Mouse (Mus musculus) thymus, postnatal 14 days (tissue): Measurements from ENCODE around the gene Sytl3.

ENCODE experiments used
- DNase-seq: peaks from one replicate; pipeline ENCODE4 v3.0.0; 2021

The Sytl3 gene

DNA sequence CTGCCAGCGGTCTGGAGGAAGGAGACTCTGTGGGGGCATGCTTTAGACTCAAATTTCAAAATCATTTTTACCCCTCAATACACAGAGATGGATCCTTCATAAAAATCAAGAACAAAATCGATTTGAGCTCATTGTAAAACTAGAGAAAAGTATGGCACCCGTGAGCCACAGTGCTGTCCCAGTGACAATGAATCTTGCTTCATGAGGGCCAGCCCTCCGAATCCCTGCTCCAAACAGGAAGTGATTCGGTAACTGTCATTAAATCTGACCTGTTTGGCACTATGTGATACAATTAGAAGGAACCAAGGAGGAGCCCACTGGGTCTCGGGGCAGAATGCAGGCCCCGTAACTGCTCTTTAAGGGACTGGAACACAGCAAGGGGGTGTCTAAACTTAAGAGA lies 79.9 kb downstream of the Sytl3 start:
- no peak for DNase-seq

DNA sequence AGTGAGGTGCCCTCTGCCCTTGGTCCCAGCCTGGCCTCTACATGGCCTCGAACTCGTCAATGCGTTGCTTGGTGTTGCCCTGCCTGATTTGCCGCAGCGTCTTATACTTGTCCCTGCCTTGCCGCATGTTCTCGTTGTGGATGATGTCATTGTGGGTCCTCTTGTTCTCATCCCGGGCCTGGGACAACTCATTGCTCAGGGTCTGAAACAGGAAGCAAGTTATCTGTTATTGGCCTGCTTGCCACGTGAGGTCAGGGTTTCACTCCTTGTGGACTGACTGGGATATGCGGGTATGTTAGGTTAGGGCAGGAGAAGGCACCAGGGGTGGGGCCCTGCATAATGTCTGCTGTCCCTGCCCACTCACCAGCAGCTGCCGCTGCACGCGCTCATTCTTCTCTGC lies 80.4 kb downstream of the Sytl3 start:
- DNase-seq = peak; percentile 4

DNA sequence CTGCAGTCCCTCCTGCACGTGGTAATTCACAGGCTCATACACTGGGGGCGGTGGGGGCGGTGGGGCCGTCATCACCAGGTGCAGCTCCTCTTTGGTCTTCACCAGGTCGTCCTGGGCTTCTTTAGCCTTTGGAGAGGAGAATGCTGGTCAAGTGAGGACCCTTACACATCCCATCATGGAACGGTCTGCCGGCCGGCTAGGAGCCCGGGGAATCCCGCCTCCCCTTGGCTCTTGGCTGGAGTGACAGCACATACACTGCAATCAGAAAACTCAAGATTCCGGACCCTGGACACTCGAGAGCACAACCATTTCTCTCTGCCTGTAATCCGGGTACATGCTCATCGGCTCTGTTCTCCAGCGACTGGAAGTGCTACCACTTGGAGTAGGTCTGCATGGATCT lies 80.9 kb downstream of the Sytl3 start:
- peak; percentile 8 for DNase-seq

DNA sequence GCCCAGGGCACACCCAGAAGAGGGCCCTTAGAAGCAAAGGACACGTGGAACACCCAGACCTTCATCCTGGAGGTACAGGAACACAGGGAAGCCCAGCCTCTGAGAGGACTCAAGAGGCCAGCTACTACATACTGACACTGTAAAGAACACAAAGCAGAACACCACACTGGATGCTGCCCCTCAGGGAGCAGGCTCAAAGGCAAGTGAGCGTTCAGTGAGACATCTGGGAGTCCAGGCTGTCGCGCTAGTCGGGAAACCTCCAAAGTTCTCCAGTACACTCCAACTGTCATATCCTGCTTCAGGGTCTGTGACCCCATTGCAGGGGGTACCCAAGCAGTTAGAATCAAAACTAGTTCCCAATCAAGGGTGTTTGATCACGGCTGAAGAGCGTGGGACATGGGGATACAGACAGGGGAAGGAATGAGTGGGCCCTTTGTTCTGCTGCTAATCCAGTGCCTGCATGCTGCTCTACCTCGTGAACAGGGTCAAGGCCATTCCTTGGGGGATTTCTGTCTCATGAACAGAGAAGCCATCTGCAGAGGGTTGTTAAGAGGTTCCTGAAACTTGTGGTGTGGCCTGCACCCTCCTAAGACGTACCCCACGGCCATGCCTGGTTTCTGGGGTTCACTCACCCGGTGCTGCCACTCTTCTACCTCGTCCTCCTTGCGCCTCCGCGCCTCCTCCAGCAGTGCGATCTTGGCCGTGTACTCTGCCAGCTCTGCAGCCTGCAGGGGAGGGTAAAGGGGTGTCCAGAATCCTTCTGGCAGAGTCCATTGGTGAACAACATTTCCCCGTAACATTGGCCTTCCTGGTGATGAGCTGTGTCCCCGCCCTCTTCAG lies 81.7 kb downstream of the Sytl3 start:
- DNase-seq = peak; percentile 16

DNA sequence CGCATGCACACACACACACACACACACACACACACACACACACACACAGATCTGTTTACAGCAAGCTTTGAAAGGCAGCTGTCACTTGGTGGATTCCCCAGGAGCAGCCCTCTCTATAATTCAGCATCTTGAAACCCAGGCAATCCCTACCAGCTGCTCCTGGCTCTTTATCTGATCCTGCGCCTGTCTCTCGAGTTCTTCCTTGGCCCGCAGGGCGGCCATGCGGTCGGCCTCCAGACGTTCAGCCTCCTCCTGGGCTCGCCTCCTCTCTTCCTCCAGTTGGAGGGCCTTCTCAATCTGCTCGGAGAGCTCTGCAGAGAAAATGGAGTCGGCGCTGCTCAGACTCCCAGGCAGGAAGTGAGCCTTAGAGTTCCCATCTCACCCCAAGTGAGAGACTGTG lies 82.4 kb downstream of the Sytl3 start:
- peak; percentile 4 for DNase-seq

DNA sequence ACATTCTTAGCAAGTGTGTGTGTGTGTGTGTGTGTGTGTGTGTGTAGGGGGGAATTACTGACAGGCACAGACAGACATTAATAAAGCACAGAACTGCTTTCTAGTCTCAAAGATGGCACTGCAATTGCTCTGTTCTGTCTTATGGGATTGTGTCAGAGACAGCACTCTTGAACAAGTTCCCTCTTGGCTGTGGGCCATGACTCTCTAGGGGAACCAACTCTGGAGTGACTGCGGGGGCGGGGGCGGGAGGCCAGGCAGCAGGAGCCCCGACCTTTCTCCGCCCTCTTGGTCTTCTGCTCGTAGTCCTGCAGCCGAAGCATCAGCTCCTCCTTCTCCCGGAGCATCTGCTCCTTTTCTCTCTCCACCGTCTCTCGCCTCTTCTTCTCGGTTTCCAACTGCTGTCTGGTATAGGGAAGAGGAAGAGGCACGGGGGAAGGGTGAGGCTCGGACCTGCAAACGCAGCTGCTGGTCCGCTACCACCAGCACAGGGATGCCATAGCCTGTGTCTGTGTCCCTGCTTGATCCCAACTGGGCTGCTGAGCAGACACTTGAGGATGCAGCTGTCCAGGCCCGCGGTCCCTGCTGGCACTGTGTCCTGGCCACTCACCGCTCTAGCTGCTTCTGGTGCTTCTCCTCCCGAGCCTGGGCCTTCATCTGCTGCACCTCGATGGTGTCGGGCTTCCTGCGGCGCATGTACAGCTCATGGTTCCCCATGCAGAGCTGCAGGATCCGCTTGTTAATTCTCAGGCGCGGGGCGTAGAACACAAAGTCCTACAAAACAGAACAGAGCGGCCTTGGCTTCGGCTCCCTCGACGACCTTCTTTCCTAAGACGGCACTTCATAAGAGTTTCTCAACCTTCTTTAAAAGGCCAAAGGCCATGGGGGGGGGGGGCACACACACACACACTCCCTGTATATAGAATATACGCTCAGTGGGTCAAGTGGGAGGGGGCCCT lies 83.5 kb downstream of the Sytl3 start:
- DNase-seq = no peak

DNA sequence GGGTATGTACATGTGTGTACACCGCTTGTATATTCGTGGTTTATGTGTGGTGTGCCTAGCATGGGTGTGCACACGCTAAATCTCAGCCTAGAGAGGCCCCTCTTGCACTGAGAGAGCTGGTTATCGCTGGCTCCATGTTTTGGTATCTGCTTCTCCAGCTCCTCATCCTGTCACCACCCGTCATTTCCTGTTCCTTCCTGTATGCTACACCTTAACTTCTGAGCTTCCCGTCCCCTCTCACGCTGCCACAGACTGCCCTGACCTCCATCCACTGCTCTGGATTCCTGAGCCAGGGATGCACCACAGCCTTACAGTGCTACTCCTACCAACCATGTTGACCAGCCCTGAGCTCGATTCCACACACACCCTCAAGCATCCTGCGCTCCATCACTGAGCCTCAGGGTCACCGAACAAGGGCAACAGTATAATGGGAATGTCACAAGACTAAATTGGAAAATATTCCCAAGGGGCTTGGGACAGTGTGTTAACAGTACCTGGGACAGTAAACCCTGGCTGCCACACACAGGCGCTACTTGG lies 84.2 kb downstream of the Sytl3 start:
- DNase-seq = peak; percentile 46

DNA sequence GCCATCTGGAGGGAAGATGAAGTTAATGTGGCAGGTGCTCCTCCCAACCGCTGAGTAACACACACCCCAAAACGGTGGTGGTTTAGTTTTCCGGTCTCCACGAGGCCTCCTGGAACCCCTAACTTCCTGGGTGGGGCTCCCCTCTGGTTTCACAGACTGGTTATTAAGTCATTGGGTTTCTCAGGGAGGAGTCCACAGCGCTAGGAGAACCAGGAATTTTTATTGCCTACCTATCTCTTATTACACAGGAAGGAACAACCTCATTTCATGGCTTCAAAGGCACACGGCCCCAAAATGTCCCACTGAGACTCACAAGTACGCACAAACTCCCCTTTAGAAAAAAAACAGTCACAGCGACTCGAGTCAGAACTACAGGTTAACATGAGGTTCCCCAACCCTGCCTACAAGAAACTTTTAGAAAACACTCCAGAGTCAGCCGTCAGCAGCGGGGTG lies 84.9 kb downstream of the Sytl3 start:
- DNase-seq = peak; percentile 84

DNA sequence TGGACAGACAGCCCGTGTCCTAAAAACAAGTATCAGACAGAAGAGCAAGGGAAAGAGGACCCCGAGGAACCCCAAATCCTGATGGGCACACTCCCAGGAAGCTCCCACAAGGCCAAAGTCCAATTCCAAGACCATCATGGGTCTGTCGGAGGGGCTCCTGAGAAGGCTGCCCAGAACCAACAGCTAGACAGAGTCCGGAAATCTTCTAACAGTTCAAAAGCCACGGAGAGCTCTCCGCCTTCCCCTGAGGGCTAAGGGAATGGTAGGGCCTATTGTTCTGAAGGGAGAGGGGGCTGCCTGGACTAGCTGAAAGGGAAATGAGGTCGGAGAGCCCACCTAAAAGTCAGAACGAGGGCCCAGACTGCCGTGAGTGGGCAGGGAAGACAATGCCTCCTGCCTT lies 85.5 kb downstream of the Sytl3 start:
- DNase-seq = peak; percentile 52

DNA sequence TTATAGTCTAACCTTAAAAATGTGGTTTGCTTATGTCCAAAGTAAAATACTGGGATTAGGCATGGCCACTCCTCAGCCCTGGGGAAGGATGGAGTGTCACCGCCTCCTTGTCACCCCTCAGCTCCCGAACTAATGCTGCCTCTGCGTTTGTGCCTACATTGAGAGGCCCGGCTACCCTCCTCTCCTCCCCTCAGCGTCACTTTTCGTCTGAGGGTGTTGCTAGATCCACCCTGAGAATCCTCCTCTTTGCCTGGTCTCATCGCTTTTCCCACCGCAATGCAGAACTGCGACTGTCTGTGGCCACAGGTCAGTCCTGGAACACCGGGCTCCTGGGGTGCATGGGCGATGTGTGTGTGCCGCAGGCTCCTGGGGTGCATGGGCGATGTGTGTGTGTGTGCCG lies 86.0 kb downstream of the Sytl3 start:
- DNase-seq = no peak

DNA sequence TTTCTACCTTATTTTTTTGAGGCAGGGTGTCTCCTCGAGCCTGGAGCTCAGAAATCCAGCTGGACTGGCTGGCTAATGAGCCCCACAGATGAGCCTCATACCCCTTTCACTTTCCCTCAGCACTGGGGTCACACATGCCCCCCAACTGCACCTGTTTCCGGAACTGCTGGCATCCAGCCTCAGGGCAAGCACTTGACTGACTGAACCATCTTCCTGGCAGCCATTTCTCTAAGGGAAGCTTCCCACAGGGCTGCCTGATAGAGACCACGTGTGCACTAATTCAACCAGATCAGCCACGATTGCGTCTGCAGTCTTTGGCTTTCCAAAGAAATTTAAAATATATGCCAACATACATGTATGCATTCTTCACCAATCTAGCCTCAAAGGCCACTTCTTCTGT lies 86.6 kb downstream of the Sytl3 start:
- peak; percentile 64 for DNase-seq

DNA sequence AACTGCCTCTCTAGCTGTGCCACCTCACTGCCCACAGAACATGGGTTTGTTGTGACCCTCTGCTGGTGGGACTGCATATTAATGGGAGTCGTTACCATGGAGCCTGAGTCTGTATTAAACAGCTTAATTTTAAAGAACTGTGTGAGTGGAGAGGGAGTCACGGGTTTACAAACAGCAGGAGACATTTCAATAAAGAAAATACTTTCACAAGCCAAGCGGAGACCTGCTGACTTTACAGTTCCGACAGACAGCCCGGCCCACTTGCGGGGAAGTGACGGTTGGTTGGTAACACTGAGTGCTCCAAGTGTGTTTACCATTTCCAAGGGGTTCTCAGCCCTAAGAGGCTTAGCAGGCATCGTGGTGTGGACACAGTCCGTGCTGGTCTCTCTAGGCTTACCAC lies 87.1 kb downstream of the Sytl3 start:
- DNase-seq = no peak

DNA sequence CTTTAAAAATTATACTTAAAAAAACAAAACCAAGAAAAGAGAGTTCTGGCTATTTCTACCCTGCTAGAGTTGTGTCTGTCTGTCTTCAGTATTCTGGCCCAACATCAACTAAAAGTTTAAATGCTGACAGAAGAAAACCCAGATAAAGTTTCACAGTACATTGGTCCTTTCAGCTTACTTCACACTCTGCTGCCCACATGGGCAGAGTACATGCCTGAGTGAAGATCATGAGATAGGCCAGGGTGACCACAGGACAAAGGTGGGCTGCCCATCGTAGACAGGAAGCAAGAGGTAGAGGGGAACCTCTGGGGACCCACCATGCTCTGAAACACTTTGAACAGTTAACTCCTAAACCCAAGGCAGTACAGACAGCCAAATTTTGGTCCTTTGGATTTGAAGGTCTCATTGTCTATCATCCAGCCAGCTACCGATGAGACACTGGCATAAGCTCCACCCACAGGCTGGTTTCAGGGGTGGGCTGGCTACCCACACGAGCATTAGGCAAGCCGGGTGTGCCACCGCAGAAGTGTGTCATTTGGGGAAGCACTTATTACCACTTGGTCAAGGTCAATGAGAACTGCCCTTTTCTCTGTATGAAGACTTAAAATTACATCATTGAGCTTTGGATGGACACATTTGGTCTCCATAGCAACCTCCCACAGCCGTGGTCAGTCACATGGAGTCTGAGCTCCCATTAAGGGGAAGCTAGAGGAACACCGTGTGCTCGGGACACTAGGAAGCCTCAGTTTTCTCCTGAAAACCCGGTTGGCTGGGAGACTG lies 87.7 kb downstream of the Sytl3 start:
- no peak for DNase-seq

DNA sequence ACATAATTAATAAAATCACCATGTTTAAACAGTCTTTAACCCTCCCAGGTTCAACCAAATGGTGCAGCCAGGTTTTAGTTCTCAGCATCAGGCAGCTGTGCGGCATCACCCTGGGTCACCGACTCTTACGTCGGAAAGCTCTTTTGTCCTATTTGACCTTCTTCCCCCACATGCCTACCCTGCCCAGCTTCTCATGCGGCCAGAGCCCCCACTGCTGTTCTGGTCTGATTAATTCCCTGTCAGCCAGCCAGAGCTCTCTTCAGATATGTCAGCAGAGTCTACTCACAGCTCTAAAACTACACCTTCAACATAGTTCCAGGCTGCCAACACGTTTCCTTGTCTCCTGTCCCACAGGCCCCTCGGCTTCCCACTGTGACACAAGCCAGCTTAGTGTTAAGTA lies 88.6 kb downstream of the Sytl3 start:
- no peak for DNase-seq

DNA sequence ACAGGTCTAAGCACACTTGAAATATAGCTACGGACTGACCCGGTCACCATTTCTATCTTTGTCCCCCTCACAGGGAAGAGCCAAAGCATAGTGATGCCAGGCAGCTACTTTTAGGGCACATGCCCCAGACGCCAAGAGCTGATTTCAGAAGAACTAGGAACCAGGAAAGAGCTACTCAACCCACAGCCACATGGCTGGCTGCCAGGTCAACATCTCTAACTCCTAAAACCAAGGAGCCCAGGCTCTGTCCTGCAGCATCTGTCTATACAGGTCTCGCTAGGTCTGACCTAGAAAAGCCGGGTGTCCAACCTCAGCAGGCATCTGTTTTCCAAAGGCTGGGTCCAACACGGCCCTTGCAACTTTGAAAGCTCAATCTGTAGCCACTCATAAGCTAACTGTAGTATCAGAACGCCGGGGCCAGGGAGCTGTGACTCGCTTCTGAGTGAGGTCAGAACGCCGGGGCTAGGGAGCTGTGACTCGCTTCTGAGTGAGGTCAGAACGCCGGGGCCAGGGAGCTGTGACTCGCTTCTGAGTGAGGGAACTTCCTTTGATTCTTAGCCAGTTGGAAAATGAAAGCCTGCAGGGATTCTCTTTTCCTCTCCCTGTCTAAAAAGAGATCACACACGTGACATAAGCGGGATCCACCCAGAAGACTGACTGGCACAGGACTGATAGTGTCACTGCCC lies 90.0 kb downstream of the Sytl3 start:
- no peak for DNase-seq

DNA sequence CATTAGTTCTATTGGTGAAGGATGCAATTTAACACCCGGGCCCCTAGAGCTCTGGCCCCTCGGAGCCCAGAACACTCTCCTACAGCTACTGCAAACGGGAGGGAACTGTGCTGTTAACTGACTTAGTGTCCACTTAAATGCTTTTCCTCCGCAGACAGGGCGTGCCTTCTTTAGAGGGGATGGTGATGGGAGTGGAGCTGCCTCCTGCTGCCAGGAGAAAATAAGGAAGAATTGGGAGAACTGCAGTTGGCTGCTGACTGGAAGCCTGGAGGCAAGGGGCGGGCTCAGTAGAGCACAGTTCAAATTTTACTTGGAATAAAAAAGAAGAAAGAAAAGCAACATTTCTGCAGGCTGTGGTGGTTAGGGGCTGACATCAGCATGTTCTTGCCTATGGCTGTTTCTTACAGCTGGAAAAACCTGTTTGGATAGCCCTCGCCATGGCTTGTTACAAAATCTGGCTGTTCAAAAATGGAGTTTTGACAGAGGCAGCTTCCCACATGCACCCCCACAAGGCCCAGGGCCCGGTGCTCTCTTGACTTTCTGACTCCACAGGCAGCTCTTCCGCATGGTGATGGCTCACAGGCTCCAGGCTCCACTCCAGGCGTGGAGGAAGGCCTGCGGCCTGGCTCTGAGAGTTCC lies 92.4 kb downstream of the Sytl3 start:
- DNase-seq = no peak

DNA sequence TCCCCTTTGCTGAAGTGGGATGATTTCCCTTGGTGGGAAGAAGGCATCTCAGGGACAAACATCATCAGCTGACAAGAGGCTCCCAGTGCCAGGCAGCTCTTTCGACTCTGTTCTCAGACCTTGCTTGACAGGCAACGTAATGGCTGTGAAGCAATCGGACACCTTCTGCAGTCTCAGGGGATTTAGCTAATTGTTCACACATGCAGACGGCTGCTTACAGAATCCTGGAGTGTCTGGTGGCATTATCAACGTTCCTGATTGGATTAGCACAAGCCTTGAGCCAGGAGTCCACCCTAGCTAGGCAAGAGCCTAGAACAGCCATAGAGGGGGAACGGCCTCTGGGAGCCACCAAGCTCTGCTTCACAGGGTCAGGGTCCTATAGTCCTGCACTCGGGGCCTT lies 93.5 kb downstream of the Sytl3 start:
- DNase-seq = no peak

DNA sequence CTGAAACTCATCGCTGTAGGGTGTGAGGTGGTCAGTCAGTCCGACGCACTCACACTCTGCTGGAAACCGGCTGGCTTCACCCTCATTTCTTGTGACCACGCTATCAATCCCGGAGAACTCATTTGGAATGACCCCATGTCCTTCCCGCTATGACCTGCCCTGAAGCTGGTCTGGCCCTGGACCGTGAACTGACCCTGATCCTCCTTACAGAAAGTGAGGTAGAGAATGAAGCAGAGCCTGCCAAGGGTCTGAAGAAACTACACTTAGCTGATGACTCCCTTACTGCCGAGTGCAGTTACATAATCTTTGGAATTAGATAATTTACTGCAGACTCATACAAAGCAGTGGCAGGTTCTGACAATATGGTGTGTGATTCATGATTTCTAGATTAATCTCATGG lies 96.3 kb downstream of the Sytl3 start:
- DNase-seq = no peak

DNA sequence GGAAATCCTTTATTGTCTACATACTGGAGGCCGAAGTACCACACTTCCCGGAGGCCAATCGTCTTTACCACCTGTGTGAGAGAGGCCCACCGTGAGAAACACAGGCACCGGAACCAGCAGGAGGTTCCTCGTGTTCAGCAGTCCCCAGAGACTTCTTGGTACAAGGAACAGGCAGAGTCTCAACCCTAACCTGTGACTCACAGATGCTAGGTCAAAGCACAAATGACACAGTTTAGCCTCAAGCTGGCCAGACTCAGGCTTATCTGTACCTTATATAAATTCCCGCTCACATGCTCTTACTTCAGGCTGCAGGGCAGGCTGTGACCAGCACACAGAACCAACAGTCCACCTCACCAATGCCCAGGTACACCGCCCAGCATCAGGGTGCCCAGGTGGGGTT lies 97.0 kb downstream of the Sytl3 start:
- DNase-seq = no peak

DNA sequence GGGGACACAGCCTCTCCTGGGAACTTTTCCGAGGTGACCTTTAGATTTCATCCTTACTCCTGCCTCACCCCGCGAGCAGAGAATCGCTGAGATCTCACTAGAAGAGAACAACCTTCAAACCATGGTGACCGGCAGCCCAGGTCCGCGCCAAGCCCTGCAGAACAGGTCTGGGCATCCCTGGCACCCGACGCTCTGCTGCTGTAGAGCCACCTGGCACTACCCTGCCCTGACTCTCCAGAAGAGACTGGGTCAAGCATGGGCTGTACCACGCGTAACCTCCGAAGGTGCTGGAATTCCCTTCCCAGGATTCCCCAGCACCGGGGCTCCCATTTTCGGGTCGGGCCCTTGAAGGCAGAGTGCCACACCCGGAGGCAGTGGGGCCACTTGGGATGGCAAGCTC lies 99.0 kb downstream of the Sytl3 start:
- DNase-seq = no peak

DNA sequence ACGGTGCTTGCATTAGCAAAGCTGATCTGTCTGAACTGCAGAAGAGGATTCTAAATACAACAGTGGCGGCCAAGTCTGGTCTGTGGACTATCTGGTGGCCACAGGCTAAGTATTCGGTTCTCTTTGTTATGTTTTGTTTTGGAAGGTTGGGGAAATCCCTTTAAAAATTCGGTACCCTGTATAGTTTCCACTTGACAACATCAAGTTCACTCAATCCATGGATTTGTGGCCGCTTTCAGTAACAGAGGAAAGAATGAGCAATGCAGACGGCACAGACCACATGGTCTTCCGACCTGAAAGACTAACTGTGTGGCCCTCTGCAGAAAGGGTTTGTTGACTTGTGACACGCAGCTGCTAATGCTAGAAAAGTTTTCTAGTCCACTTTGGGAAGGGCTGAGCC lies 100.0 kb downstream of the Sytl3 start:
- DNase-seq = no peak
